Mouse (Mus musculus) kidney, postnatal 36 days (tissue): ENCODE results near the gene Palm3.
"Not testable (repeated sequence)": the region's sequence is repeated elsewhere in the genome, so short reads cannot be mapped to it uniquely, and the experiment has no call there.

Experiments used
- DNase-seq, 2 experiments: peaks; one replicate each; pipeline ENCODE4 v3.0.0; 2021 to 2022; ENCODE audit warnings: mixed read lengths in 2 of 2

Gene Palm3

DNA sequence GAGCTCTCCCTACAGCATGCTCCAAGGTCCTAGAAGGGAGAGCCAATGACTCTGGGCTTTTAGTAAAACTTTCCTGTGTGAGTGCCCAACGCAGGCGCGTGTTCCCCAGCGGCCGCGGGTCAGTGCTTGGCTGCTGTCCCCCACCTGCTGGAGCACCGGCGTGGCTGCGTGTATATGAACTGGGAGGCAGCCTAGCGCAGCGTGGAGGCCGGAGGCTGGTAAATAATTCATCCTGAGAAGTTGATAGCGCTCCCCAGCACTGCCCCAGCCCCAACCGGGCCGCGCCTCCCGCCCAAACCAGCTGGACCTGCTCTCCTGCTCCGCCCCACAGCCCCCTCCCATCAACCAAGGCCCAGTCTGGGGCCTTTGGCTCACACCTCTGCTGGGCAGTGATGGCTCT, at the start of gene Palm3:
Palm3 (plus strand) TSS at position 376 of the 400 bp plus-strand sequence.
- peak; percentile 84 for DNase-seq

- no peak for DNase-seq
These were observed 49.6 kb upstream of the Palm3 start for GRCm38 (mm10) chr8:83971661-83972060.

- DNase-seq = peak; percentile 98 to 99
These were observed 48.8 kb upstream of the Palm3 start, which contains the start of gene Prkaca for GRCm38 (mm10) chr8:83972150-83973120. Prkaca (plus strand) TSS chr8:83972993.

DNA sequence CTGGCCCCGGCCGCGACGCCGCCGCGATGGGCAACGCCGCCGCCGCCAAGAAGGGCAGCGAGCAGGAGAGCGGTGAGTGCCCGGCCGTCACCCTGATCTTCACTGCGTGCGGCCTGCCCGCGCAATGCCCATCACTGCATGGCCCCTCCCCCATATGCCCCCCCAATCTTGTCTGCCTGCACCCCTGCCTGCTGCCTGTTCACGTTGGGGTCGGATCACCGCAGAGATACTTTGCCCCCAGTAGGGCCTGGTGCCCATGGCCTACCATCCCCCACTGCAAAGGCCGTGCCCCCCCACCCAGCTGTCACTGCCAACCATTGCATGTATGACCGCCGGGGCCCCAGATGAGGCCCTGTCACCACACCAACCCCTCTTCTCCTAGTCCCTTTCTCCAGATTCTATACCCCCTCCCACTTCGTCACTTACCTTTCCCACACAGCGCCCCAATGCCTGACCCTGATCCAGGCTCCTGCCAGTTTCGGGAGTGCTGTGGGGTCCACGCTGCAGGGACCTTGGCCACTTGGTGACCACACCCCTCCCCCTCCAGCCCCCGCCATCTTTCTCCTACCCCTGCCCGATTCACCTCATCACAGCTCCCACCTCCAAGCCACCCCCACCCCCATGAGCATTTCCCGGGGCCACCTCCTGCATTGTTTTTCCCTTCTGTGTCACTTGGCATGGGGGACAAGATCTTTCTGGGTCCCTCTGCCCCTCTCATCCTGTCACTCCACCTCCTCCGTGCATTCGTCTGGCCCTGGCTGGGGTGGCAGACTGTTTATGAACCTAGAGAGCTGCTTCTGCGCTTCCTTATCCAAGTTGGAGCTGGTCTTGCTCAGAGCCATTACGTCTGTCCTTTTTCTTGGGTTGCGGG, 47.9 kb upstream of the Palm3 start:
- peak in 1 of 2 experiments; percentile 38 for DNase-seq

GRCm38 (mm10) chr8:83974521-83974920, 46.8 kb upstream of the Palm3 start:
- DNase-seq = no peak

GRCm38 (mm10) chr8:83976101-83976630, 45.1 kb upstream of the Palm3 start:
- DNase-seq = peak in 1 of 2 experiments; percentile 72

GRCm38 (mm10) chr8:83976779-83977350, 44.4 kb upstream of the Palm3 start:
- DNase-seq = peak in 1 of 2 experiments; percentile 42

DNA sequence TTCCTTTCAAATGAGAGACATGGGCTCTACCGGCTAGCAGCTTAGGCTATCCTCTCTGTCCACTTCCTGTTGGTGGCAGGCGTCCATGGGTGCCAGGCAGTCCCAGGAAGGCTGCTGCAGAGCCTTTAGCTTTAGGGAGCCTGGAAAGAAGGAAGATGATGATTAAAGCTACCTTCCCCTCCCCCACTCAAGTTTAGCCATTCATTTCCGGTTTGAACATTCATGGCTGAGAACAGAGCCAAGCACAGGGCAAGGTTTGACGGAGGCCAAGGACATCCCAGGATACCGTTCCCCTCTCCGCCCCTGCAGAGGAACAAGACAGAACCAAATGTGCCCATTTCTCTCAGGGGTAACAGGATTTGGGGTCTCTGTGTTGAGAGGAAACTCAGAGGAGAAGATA, 43.6 kb upstream of the Palm3 start:
- DNase-seq = peak; percentile 46 to 48

DNA sequence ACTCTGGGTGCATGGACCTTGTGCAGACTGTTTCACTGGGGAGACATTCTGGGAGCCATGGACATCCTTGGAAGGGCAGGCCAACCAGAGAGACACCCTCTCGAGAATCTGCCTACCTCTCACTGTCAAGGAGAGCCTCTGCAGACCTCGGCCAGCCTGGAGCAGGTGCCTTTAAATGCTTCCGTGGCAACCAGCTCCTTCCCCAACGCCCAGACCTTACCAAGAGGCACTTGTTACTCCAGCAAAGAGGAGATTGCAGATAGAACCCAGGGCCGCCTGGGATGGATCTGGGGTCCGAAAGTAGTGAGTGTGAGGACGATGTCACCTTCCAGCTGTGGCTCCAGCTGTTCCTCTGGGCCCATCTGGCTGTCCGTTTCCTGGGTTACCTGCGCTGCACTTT, 43.1 kb upstream of the Palm3 start:
- no peak for DNase-seq

DNA sequence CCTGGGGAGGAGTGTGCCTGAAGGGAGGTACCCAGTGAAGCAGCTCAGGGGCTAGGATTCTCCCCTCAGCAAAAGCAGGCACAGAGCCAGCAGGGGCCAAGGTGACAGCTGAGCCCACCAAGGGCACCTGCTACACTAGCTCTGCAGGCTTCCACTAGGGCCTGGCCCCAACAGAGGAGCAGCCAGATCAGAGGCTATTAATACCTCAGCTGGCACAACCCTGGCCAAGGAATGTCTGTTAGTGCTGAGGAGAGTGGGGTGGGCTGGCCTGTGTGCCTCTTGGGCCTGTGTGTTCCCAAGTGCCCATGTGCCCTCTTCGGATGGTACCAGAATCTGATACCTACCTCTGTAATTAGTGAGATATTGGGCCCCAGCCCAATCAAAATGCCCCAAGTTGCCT, 41.0 kb upstream of the Palm3 start:
- no peak for DNase-seq

- peak in 1 of 2 experiments; percentile 40 for DNase-seq
These were observed 40.4 kb upstream of the Palm3 start for GRCm38 (mm10) chr8:83980845-83981244.

- no peak for DNase-seq
These were observed 39.7 kb upstream of the Palm3 start for GRCm38 (mm10) chr8:83981533-83981932.

- no peak for DNase-seq
These were observed 38.8 kb upstream of the Palm3 start for GRCm38 (mm10) chr8:83982449-83982848.

GRCm38 (mm10) chr8:83983222-83983621, 38.0 kb upstream of the Palm3 start:
- not testable (repeated sequence) for DNase-seq

- no peak for DNase-seq
These were observed 32.0 kb upstream of the Palm3 start for GRCm38 (mm10) chr8:83989243-83989642.

- DNase-seq = no peak
These were observed 31.1 kb upstream of the Palm3 start for GRCm38 (mm10) chr8:83990170-83990569.

DNA sequence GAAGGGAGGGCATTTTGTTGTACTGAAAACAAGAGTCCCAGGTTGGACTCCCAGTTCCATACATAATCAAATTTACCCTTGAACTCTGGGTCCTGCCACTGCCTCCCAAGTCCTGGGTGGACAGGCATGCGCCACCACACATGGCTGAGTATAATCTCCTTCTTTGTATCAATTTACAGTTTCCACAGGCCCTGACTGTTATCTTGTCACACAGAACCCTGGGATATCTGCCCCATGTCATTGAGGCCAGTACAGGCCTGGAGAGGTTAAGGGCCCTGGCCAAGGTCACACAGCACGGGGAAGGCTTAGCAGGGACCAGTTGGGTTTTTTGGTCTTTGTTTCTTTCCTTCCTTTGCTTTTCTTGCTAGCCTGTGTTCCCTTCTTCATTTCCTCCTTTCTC, 28.8 kb upstream of the Palm3 start:
- no peak for DNase-seq

DNA sequence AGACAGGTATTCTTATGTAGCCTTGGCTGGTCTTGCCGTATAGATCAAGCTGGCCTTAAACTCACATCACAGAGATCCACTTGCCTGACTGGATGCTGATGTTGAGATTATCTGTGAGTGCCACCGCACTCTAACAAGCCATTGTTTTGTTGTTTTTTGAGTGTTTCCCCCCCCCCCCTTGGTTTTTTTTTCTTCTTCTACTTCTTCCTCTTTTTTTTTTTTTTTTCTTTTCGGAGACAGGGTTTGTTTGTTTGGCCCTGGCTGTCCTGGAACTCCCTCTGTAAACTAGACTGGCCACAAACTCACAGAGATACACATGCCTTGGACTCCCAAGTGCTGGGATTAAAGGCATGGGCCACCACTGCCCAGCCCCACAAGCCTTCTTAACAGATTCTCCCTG, 27.2 kb upstream of the Palm3 start:
- DNase-seq = no peak

- peak in 1 of 2 experiments; percentile 16 for DNase-seq
These were observed 25.3 kb upstream of the Palm3 start for GRCm38 (mm10) chr8:83995973-83996372.

- DNase-seq = peak; percentile 96 to 97
These were observed 24.4 kb upstream of the Palm3 start for GRCm38 (mm10) chr8:83996567-83997505.

GRCm38 (mm10) chr8:83997511-83998141, 23.6 kb upstream of the Palm3 start, which contains the start of gene Samd1:
Samd1 (plus strand) TSS chr8:83997672.
- DNase-seq = peak in 1 of 2 experiments; percentile 72
